Mouse (Mus musculus) B cell, adult 2 months (primary cell): ENCODE data around the gene Il17c.

Experiments
- DNase-seq, 2 experiments: peaks; one replicate each; pipeline ENCODE4 v3.0.0; 2022

Gene Il17c

GRCm38 (mm10) chr8:122421376-122422070, at the start of gene Il17c:
Gene Il17c (plus strand): TSS chr8:122422020.
- DNase-seq: no peak

DNA sequence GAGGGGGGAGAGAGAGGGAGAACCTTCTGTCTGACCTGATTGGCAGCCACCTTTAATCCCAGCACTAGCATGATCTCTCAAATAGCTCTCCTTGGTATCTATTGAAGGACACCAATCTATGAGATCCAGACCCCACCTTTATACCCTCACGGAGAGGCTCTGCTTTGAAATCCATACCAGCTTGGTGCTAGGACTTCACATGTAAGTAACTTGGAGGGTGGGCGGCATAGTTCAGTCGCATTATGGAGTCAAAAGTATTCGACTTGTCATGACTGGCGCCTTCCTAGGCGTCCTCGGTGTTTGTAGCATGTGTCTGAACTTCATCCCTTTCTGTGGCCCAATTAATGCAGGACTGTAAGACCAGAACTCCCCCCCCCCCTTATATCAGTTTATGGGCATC, 46.5 kb upstream of the Il17c start:
- no peak for DNase-seq

DNA sequence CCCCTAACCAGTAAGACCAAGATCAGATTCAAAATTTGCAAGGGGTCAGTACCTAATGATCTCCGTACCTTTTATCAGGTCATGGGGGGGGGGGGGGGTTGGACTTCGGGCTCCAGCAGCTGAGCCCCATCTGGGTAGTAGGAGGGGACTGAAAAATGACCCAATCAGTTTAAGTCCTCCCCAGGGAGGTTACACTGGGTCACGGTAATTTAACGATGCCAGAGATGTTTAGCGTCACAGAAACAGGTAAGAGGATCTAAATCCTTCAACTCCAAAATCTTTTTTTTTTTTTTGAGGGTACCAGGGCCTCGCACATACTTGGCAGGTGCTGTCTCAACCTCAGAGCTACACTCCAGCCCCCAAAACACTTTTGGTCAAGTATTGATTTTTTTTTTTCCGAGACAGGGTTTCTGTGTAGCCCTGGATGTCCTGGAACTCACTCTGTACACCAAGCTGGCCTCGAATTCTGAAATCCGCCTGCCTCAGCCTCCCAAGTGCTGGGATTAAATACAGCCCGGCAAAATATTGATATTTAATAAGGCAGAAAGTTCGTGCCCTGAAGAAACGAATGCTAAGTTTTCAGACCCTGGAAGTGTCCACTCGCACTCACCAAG, 46.0 kb upstream of the Il17c start:
- DNase-seq: no peak

GRCm38 (mm10) chr8:122376365-122377231, 45.2 kb upstream of the Il17c start, which contains the start of gene Zc3h18:
Gene Zc3h18 (plus strand): TSS chr8:122376609.
- DNase-seq: peak; percentile 99

- no peak for DNase-seq
Measured at GRCm38 (mm10) chr8:122383039-122383438, 38.8 kb upstream of the Il17c start.

GRCm38 (mm10) chr8:122389357-122389756, 32.5 kb upstream of the Il17c start:
- peak in 1 of 2 experiments; percentile 16 for DNase-seq

- no peak for DNase-seq
Measured at GRCm38 (mm10) chr8:122390758-122391157, 31.1 kb upstream of the Il17c start.

GRCm38 (mm10) chr8:122393717-122394116, 28.1 kb upstream of the Il17c start:
- no peak for DNase-seq

- no peak for DNase-seq
Measured at GRCm38 (mm10) chr8:122395291-122395690, 26.5 kb upstream of the Il17c start.

- no peak for DNase-seq
Measured at GRCm38 (mm10) chr8:122398186-122398585, 23.6 kb upstream of the Il17c start.

- DNase-seq: no peak
Measured at GRCm38 (mm10) chr8:122405146-122405805, 16.5 kb upstream of the Il17c start.

DNA sequence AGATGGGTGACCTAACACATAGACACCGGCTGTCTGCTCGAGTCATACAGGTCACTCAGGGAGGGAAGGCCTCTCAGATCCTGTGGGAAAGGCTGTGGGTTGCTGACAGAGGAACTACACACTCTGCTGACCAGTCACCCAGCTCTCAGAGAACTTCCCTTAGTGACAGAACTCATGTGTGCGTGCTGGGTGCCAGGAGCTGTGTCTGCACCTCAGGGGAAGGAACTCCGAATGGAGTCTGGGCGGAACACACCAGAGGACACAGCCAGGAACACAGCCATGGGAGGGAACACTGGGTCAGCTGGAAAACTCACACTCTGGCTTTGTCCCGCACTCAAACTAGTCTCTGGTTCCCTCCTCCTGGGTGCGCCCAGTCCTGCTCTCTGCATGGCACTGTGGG, 14.1 kb upstream of the Il17c start:
- DNase-seq: no peak

DNA sequence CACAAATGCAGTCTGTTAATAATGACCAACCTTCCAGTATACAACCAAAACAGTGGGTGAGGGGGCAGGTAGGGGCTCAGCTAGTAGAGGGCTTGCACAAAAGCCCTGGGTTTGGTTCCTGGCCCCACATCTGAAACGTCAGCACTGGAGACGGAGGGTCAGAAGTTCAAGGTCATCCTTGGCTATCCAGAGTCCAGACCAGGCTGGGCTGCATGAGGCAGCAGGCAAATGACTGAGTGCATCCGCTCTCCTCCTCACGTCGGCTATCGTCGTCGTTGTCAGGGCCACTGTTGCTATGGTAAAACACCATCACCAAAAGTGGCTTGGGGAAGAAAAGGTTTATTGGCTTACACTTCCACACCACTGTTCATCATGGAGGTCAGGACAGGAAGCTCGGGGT, 7.5 kb upstream of the Il17c start:
- DNase-seq: no peak

DNA sequence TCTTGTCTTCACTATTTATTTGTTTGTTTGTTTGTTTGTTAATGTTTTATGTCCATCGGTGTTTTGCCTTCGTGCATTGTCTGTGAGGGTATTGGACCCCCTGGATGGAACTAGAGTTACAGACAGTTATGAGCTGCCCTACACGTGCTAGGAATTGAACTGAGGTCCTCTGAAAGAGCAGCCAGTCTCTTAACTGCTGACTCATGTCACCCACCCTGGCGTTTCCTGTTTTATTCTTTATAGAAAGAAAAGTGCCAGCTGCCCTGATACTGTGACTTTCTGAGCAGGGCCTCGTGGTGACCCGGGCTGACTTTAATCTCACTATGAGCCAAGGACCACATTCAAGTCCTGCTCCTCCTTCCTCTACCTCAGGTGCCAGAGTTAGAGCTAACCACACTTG, 6.3 kb upstream of the Il17c start:
- no peak for DNase-seq

- no peak for DNase-seq
Measured at GRCm38 (mm10) chr8:122419881-122420555, 1.8 kb upstream of the Il17c start.

- DNase-seq: no peak
Measured at GRCm38 (mm10) chr8:122423217-122423616, 1.4 kb downstream of the Il17c start.

DNA sequence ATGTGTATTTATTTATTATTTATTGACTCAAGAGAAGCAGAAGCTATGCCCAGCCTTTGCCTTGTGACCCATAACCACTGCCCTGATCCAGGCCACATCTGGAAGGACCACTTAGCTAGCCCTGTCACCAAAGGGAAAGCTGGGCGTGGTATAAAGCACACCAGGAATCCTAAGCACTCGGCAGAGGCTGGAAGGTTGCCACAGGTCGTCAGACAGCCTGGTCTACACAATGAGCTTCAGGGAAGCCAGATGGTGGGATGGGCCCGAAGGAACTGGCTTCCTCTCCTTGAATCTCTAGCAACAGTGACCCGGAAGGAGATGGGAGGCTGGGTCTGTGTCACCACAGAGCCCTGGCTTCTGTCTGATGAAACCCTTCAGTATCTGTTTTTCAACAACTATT, 1.8 kb downstream of the Il17c start:
- DNase-seq: no peak

DNA sequence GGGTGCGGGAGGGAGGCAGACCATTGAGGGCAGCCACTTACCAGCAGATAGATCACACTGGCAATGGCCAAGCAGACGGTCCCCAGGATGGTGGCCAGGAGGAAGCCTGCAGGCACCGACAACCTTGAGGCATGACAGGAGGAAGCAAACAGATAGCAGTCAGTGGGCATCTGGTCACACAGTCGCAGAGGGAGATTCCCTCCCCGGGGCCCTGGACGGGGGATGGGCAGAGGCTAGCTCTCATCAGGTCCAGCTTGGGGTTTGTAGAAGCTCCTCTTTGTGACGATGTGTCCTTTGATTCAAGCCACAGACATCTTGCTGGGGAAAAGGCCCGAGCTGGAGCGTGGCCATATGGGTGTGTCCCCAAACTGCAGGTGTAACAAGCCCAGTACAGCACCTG, 4.3 kb downstream of the Il17c start:
- no peak for DNase-seq

- DNase-seq: no peak
Measured at GRCm38 (mm10) chr8:122427607-122428006, 5.8 kb downstream of the Il17c start.

- DNase-seq: peak; percentile 63 to 72
Measured at GRCm38 (mm10) chr8:122428163-122428562, 6.3 kb downstream of the Il17c start.

GRCm38 (mm10) chr8:122430058-122430636, 8.3 kb downstream of the Il17c start:
- peak; percentile 84 to 86 for DNase-seq

GRCm38 (mm10) chr8:122430646-122431045, 8.8 kb downstream of the Il17c start:
- no peak for DNase-seq
